Mouse (Mus musculus): Measurements from ENCODE around the gene Ccdc185.

Gene Ccdc185

GRCm38 (mm10) chr1:182758783-182759182 lies 9.8 kb upstream of the Ccdc185 start:
- POLR2A ChIA-PET, result no interaction called here
- CTCF ChIA-PET, result no interaction called here

- ChIA-PET CTCF (no interaction called here), POLR2A (no interaction called here)
Measured at GRCm38 (mm10) chr1:182754865-182755264, 5.9 kb upstream of the Ccdc185 start.

GRCm38 (mm10) chr1:182753694-182754093 lies 4.7 kb upstream of the Ccdc185 start:
- ChIA-PET POLR2A (interaction anchor here in 1 of 4 experiments (0.6 to 1.5 kb wide), 2 partner anchors 95 to 399 kb away, joined by 3 read pairs; no protein-coding TSS in a partner anchor), CTCF (no interaction called here)

GRCm38 (mm10) chr1:182751301-182751700 lies 2.3 kb upstream of the Ccdc185 start:
- CTCF ChIA-PET, result interaction anchor here in 1 of 4 experiments (0.6 kb wide), 1 partner anchor 1888 kb away, joined by 3 read pairs; no protein-coding TSS in a partner anchor
- POLR2A ChIA-PET, result interaction anchor here in 1 of 4 experiments (1.0 kb wide), 1 partner anchor 11 kb away, joined by 3 read pairs; no protein-coding TSS in a partner anchor

- CTCF ChIA-PET, result interaction anchor here in 3 of 4 experiments (0.6 to 1.2 kb wide), 5 partner anchors 16 to 187 kb away, joined by 3 to 4 read pairs (median 4); partner anchors contain the start of gene Susd4 (in 1 of the 3)
- POLR2A ChIA-PET, result interaction anchor here in 2 of 4 experiments (1.2 to 1.6 kb wide), 3 partner anchors 9 to 17 kb away, joined by 3 to 7 read pairs (median 5); partner anchors contain the start of gene Susd4 (in 1 of the 2)
Measured at GRCm38 (mm10) chr1:182747834-182748233, 1.1 kb downstream of the Ccdc185 start.

GRCm38 (mm10) chr1:182747081-182747480 lies 1.9 kb downstream of the Ccdc185 start:
- POLR2A ChIA-PET, result interaction anchor here in 3 of 4 experiments (0.6 to 1.6 kb wide), 7 partner anchors 10 to 533 kb away, joined by 3 to 7 read pairs (median 3); partner anchors contain the start of gene Susd4 (in 1 of the 3)

GRCm38 (mm10) chr1:182735891-182736290 lies 13.1 kb downstream of the Ccdc185 start:
- ChIA-PET POLR2A (interaction anchor here in 2 of 4 experiments (0.6 to 0.7 kb wide), 2 partner anchors 16 to 130 kb away, joined by 5 to 6 read pairs; no protein-coding TSS in a partner anchor), CTCF (no interaction called here)

More at GRCm38 (mm10) chr1:182747081-182747480, 1.9 kb downstream of the Ccdc185 start:
- CTCF ChIA-PET, result interaction anchor here in 3 of 4 experiments (0.7 to 1.2 kb wide), 4 partner anchors 16 to 164 kb away, joined by 3 to 14 read pairs (median 4); partner anchors contain the start of gene Susd4 (in 1 of the 3)

- CTCF ChIA-PET, result no interaction called here
- POLR2A ChIA-PET, result no interaction called here
Measured at GRCm38 (mm10) chr1:182732695-182733094, 16.3 kb downstream of the Ccdc185 start.

- CTCF ChIA-PET, result no interaction called here
- POLR2A ChIA-PET, result no interaction called here
Measured at GRCm38 (mm10) chr1:182729002-182729401, 20.0 kb downstream of the Ccdc185 start.

- POLR2A ChIA-PET, result no interaction called here
- CTCF ChIA-PET, result interaction anchor here in 1 of 4 experiments (0.8 kb wide), 1 partner anchor 238 kb away, joined by 3 read pairs; no protein-coding TSS in a partner anchor
Measured at GRCm38 (mm10) chr1:182727541-182727940, 21.4 kb downstream of the Ccdc185 start.

GRCm38 (mm10) chr1:182714236-182714935 lies 34.6 kb downstream of the Ccdc185 start:
- ChIA-PET CTCF (no interaction called here), POLR2A (no interaction called here)

GRCm38 (mm10) chr1:182711360-182711933 lies 37.5 kb downstream of the Ccdc185 start:
- CTCF ChIA-PET, result no interaction called here
- POLR2A ChIA-PET, result interaction anchor here in 1 of 4 experiments (1.0 kb wide), 1 partner anchor 18 kb away, joined by 3 read pairs; no protein-coding TSS in a partner anchor

GRCm38 (mm10) chr1:182707459-182707858 lies 41.5 kb downstream of the Ccdc185 start:
- CTCF ChIA-PET, result no interaction called here
- POLR2A ChIA-PET, result no interaction called here

- ChIA-PET POLR2A (no interaction called here), CTCF (no interaction called here)
Measured at GRCm38 (mm10) chr1:182704882-182705281, 44.1 kb downstream of the Ccdc185 start.

- CTCF ChIA-PET, result interaction anchor here in 2 of 4 experiments (0.6 to 1.2 kb wide), 2 partner anchors 137 to 138 kb away, joined by 3 to 4 read pairs; no protein-coding TSS in a partner anchor
- POLR2A ChIA-PET, result interaction anchor here in 2 of 4 experiments (0.5 to 1.2 kb wide), 2 partner anchors 41 to 1790 kb away, joined by 3 to 4 read pairs; no protein-coding TSS in a partner anchor
Measured at GRCm38 (mm10) chr1:182699392-182700347, 49.3 kb downstream of the Ccdc185 start.
